In the genomic region with DNA sequence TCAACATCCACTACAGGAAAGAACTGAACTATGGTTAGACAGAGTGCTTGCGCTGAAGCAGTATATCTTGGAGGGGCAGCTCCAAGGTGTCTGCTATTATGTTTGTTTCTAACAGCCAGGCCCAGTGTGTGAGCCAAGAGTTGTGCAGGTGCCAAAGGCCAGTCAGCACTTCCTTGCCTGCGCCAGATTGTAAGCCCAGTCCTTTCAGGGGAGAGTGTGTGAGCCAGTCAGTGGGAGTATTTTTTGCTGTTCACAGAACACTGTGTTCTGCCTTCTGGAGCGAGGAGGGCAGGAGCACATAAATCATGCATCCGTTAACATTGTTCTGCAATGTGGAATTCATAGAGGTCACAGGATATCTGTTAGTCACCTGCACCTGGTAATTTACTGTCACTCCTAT, we compare ENCODE assay signal across 8 mouse cellular contexts.
DNase-seq lines count a peak whose midpoint lies in the region; ATAC-seq lines count a peak whose summit lies in the region.
"Had no signal": no experiment of that assay in that cellular context is flagged by ENCODE, and none has a peak within 500 bp of the region (broad histone marks: within the 10 kb centered on the region; RNA-seq: fewer than 3 reads in every experiment).

No protein-coding gene starts in this region.

- H3K9me3 ChIP-seq in kidney, embryonic 14.5 days (ENCODE audit: control insufficient read depth, low read length): no peaks in the 10 kb centered on the region
- H3K9me3 ChIP-seq in limb, embryonic 11.5 days (ENCODE audit: control insufficient read depth, low read length): no peaks in the 10 kb centered on the region
- H3K9me3 ChIP-seq in intestine, embryonic 15.5 days: no peaks in the 10 kb centered on the region
- H3K9me3 ChIP-seq: lung, embryonic 15.5 days had no signal

- H3K9ac ChIP-seq in kidney, embryonic 14.5 days (ENCODE audit: low read depth, low read length): no peak overlapping the region
- no peak overlapping the region for H3K9ac ChIP-seq in limb, embryonic 11.5 days (ENCODE audit: low read length)
- no peak overlapping the region for H3K9ac ChIP-seq in intestine, embryonic 15.5 days
- H3K9ac ChIP-seq: lung, embryonic 15.5 days had no signal

- no peak overlapping the region for H3K4me3 ChIP-seq in kidney, embryonic 14.5 days (ENCODE audit: low read length)
- H3K4me3 ChIP-seq in limb, embryonic 11.5 days (ENCODE audit: low read depth, low read length): no peak overlapping the region
- no peak overlapping the region for H3K4me3 ChIP-seq in intestine, embryonic 15.5 days (replicated peaks)
- H3K4me3 ChIP-seq: lung, embryonic 15.5 days had no signal

- ATAC-seq in kidney, embryonic 14.5 days (ENCODE audit: low FRiP score, low TSS enrichment): peak; percentile 92
- ATAC-seq in limb, embryonic 11.5 days (ENCODE audit: insufficient number of reproducible peaks, low FRiP score, low TSS enrichment, low read depth): peak; percentile 65; the same call in 1 of the 2 replicates
- no peak for ATAC-seq in intestine, embryonic 15.5 days

- no peaks in the 10 kb centered on the region for H3K36me3 ChIP-seq in kidney, embryonic 14.5 days (ENCODE audit: control insufficient read depth, insufficient read depth, low read length)
- H3K36me3 ChIP-seq in limb, embryonic 11.5 days (ENCODE audit: control insufficient read depth, insufficient read depth, low read length): no peaks in the 10 kb centered on the region
- no peaks in the 10 kb centered on the region for H3K36me3 ChIP-seq in intestine, embryonic 15.5 days
- H3K36me3 ChIP-seq: lung, embryonic 15.5 days had no signal

- H3K27me3 ChIP-seq in kidney, embryonic 14.5 days (ENCODE audit: control insufficient read depth, insufficient read depth, low read length): no peaks in the 10 kb centered on the region
- no peaks in the 10 kb centered on the region for H3K27me3 ChIP-seq in limb, embryonic 11.5 days (ENCODE audit: control insufficient read depth, insufficient read depth, low read length)
- no peaks in the 10 kb centered on the region for H3K27me3 ChIP-seq in intestine, embryonic 15.5 days (replicated peaks)
- H3K27me3 ChIP-seq: lung, embryonic 15.5 days had no signal

- H3K4me1 ChIP-seq in kidney, embryonic 14.5 days (ENCODE audit: control insufficient read depth, insufficient read depth, low read length): no peaks in the 10 kb centered on the region
- no peaks in the 10 kb centered on the region for H3K4me1 ChIP-seq in limb, embryonic 11.5 days (ENCODE audit: control insufficient read depth, insufficient read depth, low read length)
- H3K4me1 ChIP-seq in intestine, embryonic 15.5 days (replicated peaks): no peaks in the 10 kb centered on the region
- H3K4me1 ChIP-seq: lung, embryonic 15.5 days had no signal

- no peak overlapping the region for H3K4me2 ChIP-seq in kidney, embryonic 14.5 days (replicated peaks; ENCODE audit: low read depth, low read length)
- H3K4me2 ChIP-seq in limb, embryonic 11.5 days (ENCODE audit: low read depth, severe bottlenecking): no peak overlapping the region
- no peak overlapping the region for H3K4me2 ChIP-seq in intestine, embryonic 15.5 days (replicated peaks)
- H3K4me2 ChIP-seq: lung, embryonic 15.5 days had no signal

- no peak overlapping the region for H3K27ac ChIP-seq in kidney, embryonic 14.5 days (ENCODE audit: low read depth, low read length)
- H3K27ac ChIP-seq in limb, embryonic 11.5 days (replicated peaks; ENCODE audit: low read depth, low read length): no peak overlapping the region
- no peak overlapping the region for H3K27ac ChIP-seq in intestine, embryonic 15.5 days
- H3K27ac ChIP-seq: lung, embryonic 15.5 days had no signal

- DNase-seq in adrenal gland, postnatal 10 days: peak; percentile 46
- peak; percentile 7 to 8 for DNase-seq in adrenal gland, postnatal 36 days
- peak; percentile 11 for DNase-seq in gastrocnemius, postnatal 10 days
- no peak for DNase-seq in limb, embryonic 11.5 days (ENCODE audit: low spot score)
- peak; percentile 81 for DNase-seq in testis, postnatal 14 days (ENCODE audit: low spot score)

- 32% methylated on average over 4 of the region's 4 CpGs for WGBS in kidney, embryonic 14.5 days
- WGBS in limb, embryonic 11.5 days: 53% methylated on average over 4 of the region's 4 CpGs
- WGBS in intestine, embryonic 15.5 days: 50% methylated on average over 4 of the region's 4 CpGs
